Comparison of ENCODE assay signal across 7 mouse cellular contexts in the genomic region with DNA sequence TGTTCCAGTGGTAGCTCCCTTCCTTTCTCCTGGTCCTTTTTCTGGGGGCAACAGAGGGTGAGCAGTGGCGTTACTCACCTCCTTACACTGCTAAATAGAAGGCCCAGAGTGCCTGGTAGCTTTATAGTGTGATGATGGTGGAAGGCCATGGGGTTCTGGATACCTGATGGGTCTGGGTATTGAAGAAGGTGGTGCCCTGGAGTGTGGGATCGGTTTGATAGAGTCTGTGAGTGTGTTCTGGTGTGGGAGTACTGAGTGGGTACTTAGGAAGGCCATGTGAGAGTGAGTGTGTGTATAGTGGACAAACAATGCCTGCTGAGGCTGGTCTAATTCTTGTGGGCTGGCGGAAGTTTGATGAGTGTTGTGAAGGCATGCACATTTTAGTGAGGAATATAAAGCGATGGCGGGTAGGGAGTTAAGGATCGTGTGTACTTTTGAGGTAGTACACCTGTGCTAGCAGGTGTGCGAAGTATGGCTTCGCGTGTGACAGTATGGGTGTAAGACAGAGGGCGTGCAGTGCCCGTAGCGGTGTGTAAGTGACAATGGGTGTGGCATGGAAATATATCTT. TPM values are rescaled to one million over a fixed set of nuclear protein-coding genes. Genes with fewer than 3 reads are reported as not detected.
DNase-seq lines count a peak whose midpoint lies in the region; ATAC-seq lines count a peak whose summit lies in the region.

No protein-coding gene starts in this region.

- H3K9ac ChIP-seq in lung, embryonic 15.5 days, result peak overlapping the region; percentile 76
- peak overlapping the region; percentile 78 for H3K9ac ChIP-seq in embryonic facial prominence, embryonic 13.5 days
- H3K9ac ChIP-seq in hindbrain, embryonic 13.5 days, result peak overlapping the region; percentile 86
- H3K9ac ChIP-seq in midbrain, embryonic 12.5 days (replicated peaks), result peak overlapping the region; percentile 84

- peaks cover 61% of the 10 kb centered on the region for H3K4me1 ChIP-seq in lung, embryonic 15.5 days
- H3K4me1 ChIP-seq in embryonic facial prominence, embryonic 13.5 days, result peaks cover 66% of the 10 kb centered on the region
- H3K4me1 ChIP-seq in hindbrain, embryonic 13.5 days (replicated peaks), result peaks cover 75% of the 10 kb centered on the region
- peaks cover 60% of the 10 kb centered on the region for H3K4me1 ChIP-seq in midbrain, embryonic 12.5 days

- peak overlapping the region; percentile 84 for H3K4me3 ChIP-seq in lung, embryonic 15.5 days
- peak overlapping the region; percentile 85 for H3K4me3 ChIP-seq in embryonic facial prominence, embryonic 13.5 days
- peak overlapping the region; percentile 69 for H3K4me3 ChIP-seq in hindbrain, embryonic 13.5 days
- peak overlapping the region; percentile 81 for H3K4me3 ChIP-seq in midbrain, embryonic 12.5 days

- H3K4me2 ChIP-seq in lung, embryonic 15.5 days, result peak overlapping the region; percentile 89
- H3K4me2 ChIP-seq in embryonic facial prominence, embryonic 13.5 days, result peak overlapping the region; percentile 92
- H3K4me2 ChIP-seq in hindbrain, embryonic 13.5 days, result peak overlapping the region; percentile 92
- H3K4me2 ChIP-seq in midbrain, embryonic 12.5 days (replicated peaks), result peak overlapping the region; percentile 94

- H3K9me3 ChIP-seq in lung, embryonic 15.5 days, result no peaks in the 10 kb centered on the region
- H3K9me3 ChIP-seq in embryonic facial prominence, embryonic 13.5 days, result no peaks in the 10 kb centered on the region
- H3K9me3 ChIP-seq in hindbrain, embryonic 13.5 days, result no peaks in the 10 kb centered on the region
- H3K9me3 ChIP-seq in midbrain, embryonic 12.5 days, result no peaks in the 10 kb centered on the region

- DNase-seq in lung, postnatal 36 days, result no peak
- no peak for DNase-seq in ovary, postnatal 10 days (ENCODE audit: low spot score)
- no peak for DNase-seq in cerebellum, adult 9-11 months

- no peak; the same call in 1 of the 2 replicates for ATAC-seq in lung, embryonic 15.5 days (ENCODE audit: borderline replicate concordance, extremely low read depth, low FRiP score, low TSS enrichment)
- ATAC-seq in embryonic facial prominence, embryonic 13.5 days (ENCODE audit: insufficient number of reproducible peaks, insufficient read depth, low FRiP score, low TSS enrichment, low read depth), result no peak
- ATAC-seq in hindbrain, embryonic 13.5 days (ENCODE audit: low FRiP score), result no peak
- no peak; the same call in 1 of the 2 replicates for ATAC-seq in midbrain, embryonic 12.5 days (ENCODE audit: low FRiP score, low read depth)

- no peaks in the 10 kb centered on the region for H3K27me3 ChIP-seq in lung, embryonic 15.5 days
- no peaks in the 10 kb centered on the region for H3K27me3 ChIP-seq in embryonic facial prominence, embryonic 13.5 days
- H3K27me3 ChIP-seq in hindbrain, embryonic 13.5 days, result no peaks in the 10 kb centered on the region
- H3K27me3 ChIP-seq in midbrain, embryonic 12.5 days, result no peaks in the 10 kb centered on the region

- H3K36me3 ChIP-seq in lung, embryonic 15.5 days, result peaks cover 16% of the 10 kb centered on the region
- peaks cover 19% of the 10 kb centered on the region for H3K36me3 ChIP-seq in embryonic facial prominence, embryonic 13.5 days
- peaks cover 16% of the 10 kb centered on the region for H3K36me3 ChIP-seq in hindbrain, embryonic 13.5 days
- peaks cover 17% of the 10 kb centered on the region for H3K36me3 ChIP-seq in midbrain, embryonic 12.5 days

- WGBS in lung, embryonic 15.5 days, result 8% methylated on average over 12 of the region's 12 CpGs
- WGBS in embryonic facial prominence, embryonic 13.5 days, result 22% methylated on average over 12 of the region's 12 CpGs
- 25% methylated on average over 12 of the region's 12 CpGs for WGBS in hindbrain, embryonic 13.5 days
- WGBS in midbrain, embryonic 12.5 days, result 23% methylated on average over 12 of the region's 12 CpGs

- H3K27ac ChIP-seq in lung, embryonic 15.5 days, result peak overlapping the region; percentile 100
- peak overlapping the region; percentile 100 for H3K27ac ChIP-seq in embryonic facial prominence, embryonic 13.5 days
- peak overlapping the region; percentile 100 for H3K27ac ChIP-seq in hindbrain, embryonic 13.5 days
- peak overlapping the region; percentile 99 for H3K27ac ChIP-seq in midbrain, embryonic 12.5 days (replicated peaks)

RNA-seq across cellular contexts. Expression of a gene that starts 13.7 kb away (rescaled TPM):
- 29.5 and 30.3 TPM in 2 replicates for polyA plus RNA-seq in lung, embryonic 15.5 days (2015; fragmentation: Nextera tagmentation; extraction: Ambion mirVana)
- 46.2 and 47.4 TPM in 2 replicates for polyA plus RNA-seq in embryonic facial prominence, embryonic 13.5 days (2015; fragmentation: Nextera tagmentation; extraction: Ambion mirVana)
- polyA plus RNA-seq in hindbrain, embryonic 13.5 days (2015; fragmentation: Nextera tagmentation; extraction: Ambion mirVana), result 36.9 and 42.4 TPM in 2 replicates
- 39.4 and 40.8 TPM in 2 replicates for polyA plus RNA-seq in midbrain, embryonic 12.5 days (2016; fragmentation: Nextera tagmentation; extraction: Ambion mirVana)

RNA-seq across cellular contexts. Expression of a gene that starts 16.5 kb away (rescaled TPM):
- 174 and 183 TPM in 2 replicates for polyA plus RNA-seq in lung, embryonic 15.5 days (2015; fragmentation: Nextera tagmentation; extraction: Ambion mirVana)
- 315 and 322 TPM in 2 replicates for polyA plus RNA-seq in embryonic facial prominence, embryonic 13.5 days (2015; fragmentation: Nextera tagmentation; extraction: Ambion mirVana)
- 619 and 632 TPM in 2 replicates for polyA plus RNA-seq in hindbrain, embryonic 13.5 days (2015; fragmentation: Nextera tagmentation; extraction: Ambion mirVana)
- 399 and 410 TPM in 2 replicates for polyA plus RNA-seq in midbrain, embryonic 12.5 days (2016; fragmentation: Nextera tagmentation; extraction: Ambion mirVana)

RNA-seq across cellular contexts. Expression of a gene that starts 20.0 kb away (rescaled TPM):
- polyA plus RNA-seq in lung, embryonic 15.5 days (2015; fragmentation: Nextera tagmentation; extraction: Ambion mirVana), result 0.27 and 0.38 TPM in 2 replicates
- 0.60 and 0.92 TPM in 2 replicates for polyA plus RNA-seq in embryonic facial prominence, embryonic 13.5 days (2015; fragmentation: Nextera tagmentation; extraction: Ambion mirVana)
- 2.3 TPM in 2 replicates for polyA plus RNA-seq in hindbrain, embryonic 13.5 days (2015; fragmentation: Nextera tagmentation; extraction: Ambion mirVana)
- 1.3 and 1.7 TPM in 2 replicates for polyA plus RNA-seq in midbrain, embryonic 12.5 days (2016; fragmentation: Nextera tagmentation; extraction: Ambion mirVana)

RNA-seq across cellular contexts. Expression of a gene that starts 24.7 kb away (rescaled TPM):
- 0.22 and 0.25 TPM in 2 replicates for polyA plus RNA-seq in lung, embryonic 15.5 days (2015; fragmentation: Nextera tagmentation; extraction: Ambion mirVana)
- 2.2 and 2.5 TPM in 2 replicates for polyA plus RNA-seq in embryonic facial prominence, embryonic 13.5 days (2015; fragmentation: Nextera tagmentation; extraction: Ambion mirVana)
- 49.5 and 50.6 TPM in 2 replicates for polyA plus RNA-seq in hindbrain, embryonic 13.5 days (2015; fragmentation: Nextera tagmentation; extraction: Ambion mirVana)
- polyA plus RNA-seq in midbrain, embryonic 12.5 days (2016; fragmentation: Nextera tagmentation; extraction: Ambion mirVana), result 20.1 and 21.4 TPM in 2 replicates

RNA-seq across cellular contexts. Expression of a gene that starts 30.7 kb away (rescaled TPM):
- polyA plus RNA-seq in lung, embryonic 15.5 days (2015; fragmentation: Nextera tagmentation; extraction: Ambion mirVana), result 18.8 and 20.3 TPM in 2 replicates
- 22.2 and 25.3 TPM in 2 replicates for polyA plus RNA-seq in embryonic facial prominence, embryonic 13.5 days (2015; fragmentation: Nextera tagmentation; extraction: Ambion mirVana)
- polyA plus RNA-seq in hindbrain, embryonic 13.5 days (2015; fragmentation: Nextera tagmentation; extraction: Ambion mirVana), result 4.0 and 4.2 TPM in 2 replicates
- 8.8 and 10.0 TPM in 2 replicates for polyA plus RNA-seq in midbrain, embryonic 12.5 days (2016; fragmentation: Nextera tagmentation; extraction: Ambion mirVana)
